Mouse (Mus musculus): ENCODE results near the gene Plvap.
"Not testable (repeated sequence)": the region's sequence is repeated elsewhere in the genome, so short reads cannot be mapped to it uniquely, and the experiment has no call there.

DNA sequence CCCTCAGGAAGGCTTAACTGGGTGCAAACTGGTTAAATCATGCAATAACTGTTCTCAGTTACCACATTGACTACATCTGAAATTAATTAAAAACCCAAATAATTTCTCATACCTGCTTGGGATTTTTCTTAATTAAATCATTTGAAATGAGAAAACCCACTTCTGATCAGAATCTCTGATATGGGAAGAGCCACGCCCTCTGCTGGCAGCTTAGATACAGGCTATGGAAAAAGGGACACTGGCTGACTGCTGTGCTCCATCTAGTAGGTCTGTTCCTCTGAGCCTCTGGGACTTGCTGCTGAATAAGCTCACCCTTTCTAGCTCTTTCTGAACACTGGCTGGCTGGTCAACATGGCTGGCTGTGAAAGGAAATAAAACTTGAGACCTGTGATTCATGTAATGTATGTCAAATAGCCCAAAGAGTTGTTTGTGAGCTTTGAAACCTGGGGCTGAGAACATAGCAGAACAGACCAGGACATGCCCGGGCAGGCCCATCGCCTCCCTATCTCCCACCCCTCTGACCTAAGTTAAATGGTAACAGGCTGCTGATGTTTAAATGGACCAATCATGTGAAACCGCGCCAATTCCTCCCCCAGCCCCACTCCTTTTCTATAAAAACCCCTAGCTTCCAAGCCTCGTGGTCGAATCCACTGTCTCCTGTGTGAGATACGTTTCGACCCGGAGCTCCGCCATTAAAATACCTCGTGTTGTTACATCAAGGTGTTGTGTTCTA is 19.3 kb upstream of the Plvap start:
- TF ChIP-seq POLR2A (IDR thresholded peaks at IDR 0.05; ENCODE audit: control insufficient read depth in 1 of 2, insufficient read depth in 1 of 2, low read depth in 1 of 2, low read length in 2 of 2, poor library complexity in 1 of 2); BHLHE40 (IDR thresholded peaks at IDR 0.05; ENCODE audit: borderline replicate concordance, low read depth, low read length); HCFC1 (IDR thresholded peaks at IDR 0.05; ENCODE audit: low read depth, low read length); KAT2A (conservative IDR thresholded peaks at IDR 0.05; ENCODE audit: low read depth, low read length): not testable (repeated sequence)

Data from MEL (cell line).